Comparison of ENCODE assay signal across 20 mouse cellular contexts in the genomic region with DNA sequence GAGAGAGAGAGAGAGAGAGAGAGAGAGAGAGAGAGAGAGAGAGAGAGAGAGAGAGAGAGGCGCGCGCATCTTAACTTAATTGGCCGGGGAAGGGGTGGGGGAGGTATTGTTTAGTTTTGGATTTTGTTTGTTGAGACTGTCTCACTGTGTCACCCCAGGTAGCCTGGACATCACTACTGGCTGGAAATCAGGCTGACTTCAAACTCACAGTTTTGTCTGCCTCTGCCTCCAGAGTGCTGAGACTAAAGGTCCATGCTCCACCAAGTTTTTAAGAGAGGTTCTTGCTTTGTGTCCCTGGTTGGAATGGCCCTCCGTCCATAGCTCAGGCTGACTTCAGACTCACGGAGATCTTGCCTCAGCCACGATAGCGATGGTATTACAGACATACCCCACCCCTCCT. TPM values are rescaled to one million over a fixed set of nuclear protein-coding genes. Genes with fewer than 3 reads are reported as not detected.
A peak's percentile ranks its signal among the peaks of the same experiment; 100 is the strongest.
DNase-seq lines count a peak whose midpoint lies in the region; ATAC-seq and TF ChIP-seq lines count a peak whose summit lies in the region.
"Had no signal": no experiment of that assay in that cellular context is flagged by ENCODE, and none has a peak within 500 bp of the region (broad histone marks: within the 10 kb centered on the region; RNA-seq: fewer than 3 reads in every experiment).

No protein-coding gene starts in this region.

- H3K4me1 ChIP-seq in hindbrain, embryonic 11.5 days (replicated peaks; ENCODE audit: control insufficient read depth, insufficient read depth, low read length) = peaks cover 5% of the 10 kb centered on the region; the same call in 1 of the 2 replicates
- peaks cover 10% of the 10 kb centered on the region for H3K4me1 ChIP-seq in hindbrain, embryonic 14.5 days (replicated peaks; ENCODE audit: control insufficient read depth, insufficient read depth, low read length)
- peaks cover 5% of the 10 kb centered on the region; the same call in 1 of the 2 replicates for H3K4me1 ChIP-seq in lung, embryonic 14.5 days (ENCODE audit: insufficient read depth)
- peaks cover 33% of the 10 kb centered on the region for H3K4me1 ChIP-seq in embryonic facial prominence, embryonic 10.5 days
- no peaks in the 10 kb centered on the region for H3K4me1 ChIP-seq in intestine, postnatal 0 days (replicated peaks; ENCODE audit: control insufficient read depth, insufficient read depth, low read length)

- ATAC-seq in hindbrain, embryonic 11.5 days (ENCODE audit: low FRiP score) = no peak
- ATAC-seq in hindbrain, embryonic 14.5 days (ENCODE audit: low FRiP score) = no peak
- ATAC-seq in lung, embryonic 14.5 days (ENCODE audit: insufficient read depth) = no peak
- ATAC-seq in intestine, postnatal 0 days = no peak
- ATAC-seq: hindbrain, postnatal 0 days had no signal

- no peak overlapping the region for H3K4me2 ChIP-seq in hindbrain, embryonic 11.5 days (replicated peaks; ENCODE audit: low read depth, low read length)
- H3K4me2 ChIP-seq in hindbrain, embryonic 14.5 days (replicated peaks) = no peak overlapping the region
- peak overlapping the region; percentile 60 for H3K4me2 ChIP-seq in lung, embryonic 14.5 days
- H3K4me2 ChIP-seq in intestine, postnatal 0 days (replicated peaks; ENCODE audit: low read depth) = peak overlapping the region; percentile 87; the same call in 1 of the 2 replicates

- DNase-seq in hindbrain, embryonic 11.5 days (ENCODE audit: low spot score) = peak; percentile 22
- no peak for DNase-seq in hindbrain, embryonic 14.5 days (ENCODE audit: low spot score)
- no peak for DNase-seq in lung, embryonic 14.5 days
- no peak for DNase-seq in lung, adult 18-20 months
- no peak for DNase-seq in embryonic facial prominence, embryonic 10.5 days (ENCODE audit: low spot score)
- DNase-seq in urinary bladder, postnatal 25 days (ENCODE audit: low spot score) = no peak
- no peak for DNase-seq in adrenal gland, postnatal 25 days
- DNase-seq: cerebellum, adult 11-12 months; gastrocnemius, postnatal 36 days; kidney, adult 18-20 months; liver, embryonic 13.5 days; right cerebral cortex, postnatal 25 days; thymus, adult 2 months; thymus, postnatal 4 days had no signal

- peaks cover 21% of the 10 kb centered on the region for H3K27me3 ChIP-seq in hindbrain, embryonic 11.5 days (ENCODE audit: control insufficient read depth, insufficient read depth, low read length)
- H3K27me3 ChIP-seq in hindbrain, embryonic 14.5 days (ENCODE audit: control insufficient read depth, insufficient read depth, low read length) = peaks cover 36% of the 10 kb centered on the region
- H3K27me3 ChIP-seq in lung, embryonic 14.5 days (ENCODE audit: insufficient read depth, low read length) = peaks cover 18% of the 10 kb centered on the region; the same call in 1 of the 2 replicates
- H3K27me3 ChIP-seq in embryonic facial prominence, embryonic 10.5 days (replicated peaks; ENCODE audit: low read depth, poor library complexity, severe bottlenecking) = peaks cover 58% of the 10 kb centered on the region
- no peaks in the 10 kb centered on the region for H3K27me3 ChIP-seq in intestine, postnatal 0 days (replicated peaks; ENCODE audit: control insufficient read depth, insufficient read depth, low read length)

- WGBS in hindbrain, embryonic 11.5 days = 22% methylated on average over 8 of the region's 8 CpGs
- WGBS in hindbrain, embryonic 14.5 days = 28% methylated on average over 8 of the region's 8 CpGs
- WGBS in lung, embryonic 14.5 days = 14% methylated on average over 8 of the region's 8 CpGs
- WGBS in embryonic facial prominence, embryonic 10.5 days = 14% methylated on average over 8 of the region's 8 CpGs
- 52% methylated on average over 8 of the region's 8 CpGs for WGBS in intestine, postnatal 0 days

- H3K36me3 ChIP-seq in hindbrain, embryonic 11.5 days (ENCODE audit: control insufficient read depth, insufficient read depth, low read length) = no peaks in the 10 kb centered on the region
- no peaks in the 10 kb centered on the region for H3K36me3 ChIP-seq in hindbrain, embryonic 14.5 days (replicated peaks; ENCODE audit: control insufficient read depth, insufficient read depth)
- no peaks in the 10 kb centered on the region for H3K36me3 ChIP-seq in lung, embryonic 14.5 days (ENCODE audit: insufficient read depth)
- no peaks in the 10 kb centered on the region for H3K36me3 ChIP-seq in embryonic facial prominence, embryonic 10.5 days (replicated peaks)
- no peaks in the 10 kb centered on the region for H3K36me3 ChIP-seq in intestine, postnatal 0 days (ENCODE audit: control insufficient read depth, insufficient read depth)
- H3K36me3 ChIP-seq: forebrain, embryonic 10.5 days; limb, embryonic 13.5 days; liver, embryonic 13.5 days; midbrain, embryonic 12.5 days had no signal

- no peak overlapping the region for H3K9ac ChIP-seq in hindbrain, embryonic 11.5 days (ENCODE audit: low read depth, low read length)
- H3K9ac ChIP-seq in hindbrain, embryonic 14.5 days = no peak overlapping the region
- H3K9ac ChIP-seq in lung, embryonic 14.5 days = peak overlapping the region; percentile 60; the same call in 1 of the 2 replicates
- H3K9ac ChIP-seq in intestine, postnatal 0 days (ENCODE audit: low read depth, low read length) = no peak overlapping the region
- H3K9ac ChIP-seq: liver, embryonic 13.5 days had no signal

- H3K9me3 ChIP-seq in hindbrain, embryonic 11.5 days (ENCODE audit: control insufficient read depth, low read length) = no peaks in the 10 kb centered on the region
- H3K9me3 ChIP-seq in hindbrain, embryonic 14.5 days (ENCODE audit: control insufficient read depth, low read length) = no peaks in the 10 kb centered on the region
- H3K9me3 ChIP-seq in lung, embryonic 14.5 days (ENCODE audit: low read depth, low read length) = no peaks in the 10 kb centered on the region
- no peaks in the 10 kb centered on the region for H3K9me3 ChIP-seq in embryonic facial prominence, embryonic 10.5 days
- H3K9me3 ChIP-seq in intestine, postnatal 0 days (ENCODE audit: control insufficient read depth) = no peaks in the 10 kb centered on the region
- H3K9me3 ChIP-seq: forebrain, embryonic 10.5 days; limb, embryonic 13.5 days; liver, embryonic 13.5 days; midbrain, embryonic 12.5 days had no signal

- no peak overlapping the region for H3K4me3 ChIP-seq in hindbrain, embryonic 11.5 days (ENCODE audit: low read depth, low read length)
- H3K4me3 ChIP-seq in hindbrain, embryonic 14.5 days (replicated peaks; ENCODE audit: low read length) = no peak overlapping the region
- H3K4me3 ChIP-seq in lung, embryonic 14.5 days (ENCODE audit: low read depth, low read length) = peak overlapping the region; percentile 48
- H3K4me3 ChIP-seq in embryonic facial prominence, embryonic 10.5 days = peak overlapping the region; percentile 58; the same call in 1 of the 2 replicates
- H3K4me3 ChIP-seq in intestine, postnatal 0 days (ENCODE audit: low read depth, low read length) = no peak overlapping the region

- TF ChIP-seq CTCF in lung, embryonic 14.5 days (IDR thresholded peaks at IDR 0.05; ENCODE audit: low read depth) = no peak
- TF ChIP-seq CTCF in intestine, postnatal 0 days (IDR thresholded peaks at IDR 0.05; ENCODE audit: low read depth) = no peak

- H3K27ac ChIP-seq in hindbrain, embryonic 11.5 days (ENCODE audit: low read depth, low read length) = no peak overlapping the region
- H3K27ac ChIP-seq in hindbrain, embryonic 14.5 days = no peak overlapping the region
- peak overlapping the region; percentile 88; the same call in 1 of the 2 replicates for H3K27ac ChIP-seq in lung, embryonic 14.5 days (ENCODE audit: low read depth)
- no peak overlapping the region for H3K27ac ChIP-seq in embryonic facial prominence, embryonic 10.5 days (replicated peaks)
- H3K27ac ChIP-seq in intestine, postnatal 0 days (ENCODE audit: low read depth, low read length) = no peak overlapping the region
- H3K27ac ChIP-seq: forebrain, embryonic 10.5 days; hindbrain, postnatal 0 days; layer of hippocampus, adult 2 months; limb, embryonic 13.5 days; liver, embryonic 13.5 days; midbrain, embryonic 12.5 days had no signal

RNA-seq across cellular contexts. Expression of gene Myo5c, which starts 1.0 kb away (rescaled TPM):
- 0.34 and 0.61 TPM in 2 replicates for polyA plus RNA-seq in hindbrain, embryonic 11.5 days (2014; fragmentation: Nextera tagmentation; extraction: Ambion mirVana)
- polyA plus RNA-seq in hindbrain, embryonic 14.5 days (2014; fragmentation: Nextera tagmentation; extraction: Ambion mirVana) = 0.34 and 0.54 TPM in 2 replicates
- 28.9 and 29.9 TPM in 2 replicates for polyA plus RNA-seq in lung, embryonic 14.5 days (2014; fragmentation: Nextera tagmentation; extraction: Ambion mirVana)
- 1.2 and 1.3 TPM in 2 replicates for polyA plus RNA-seq in embryonic facial prominence, embryonic 10.5 days (2016; fragmentation: Nextera tagmentation; extraction: Ambion mirVana)
- polyA plus RNA-seq in intestine, postnatal 0 days (2015; fragmentation: Nextera tagmentation; extraction: Ambion mirVana) = 1.5 and 1.9 TPM in 2 replicates
- total RNA-seq in adrenal gland, postnatal 25 days (2021) = 3.8 and 4.8 TPM in 2 replicates

Comparison
In these comparisons a context has a peak if more than half of its experiments do, and no peak if none do; other contexts are left out.
1. H3K4me2 ChIP-seq: peak in lung, embryonic 14.5 days (single experiment) and intestine, postnatal 0 days (single experiment); none in hindbrain, embryonic 11.5 days (single experiment) and hindbrain, embryonic 14.5 days (single experiment).
2. H3K4me3 ChIP-seq: peak in lung, embryonic 14.5 days (single experiment) and embryonic facial prominence, embryonic 10.5 days (single experiment); none in hindbrain, embryonic 11.5 days (single experiment), hindbrain, embryonic 14.5 days (single experiment) and intestine, postnatal 0 days (single experiment).
3. RNA of gene Myo5c, which starts 1.0 kb away (polyA plus RNA-seq): 28.9 to 29.9 TPM in lung, embryonic 14.5 days; 1.5 to 1.9 TPM in intestine, postnatal 0 days, 1.2 to 1.3 TPM in embryonic facial prominence, embryonic 10.5 days, 0.34 to 0.54 TPM in hindbrain, embryonic 14.5 days and 0.34 to 0.61 TPM in hindbrain, embryonic 11.5 days; every median in the first group is over 10 times any median in the second.